Mouse (Mus musculus) forebrain, embryonic 11.5 days (tissue): Measurements from ENCODE around the gene Slc16a4. TPM values are rescaled to one million over a fixed set of nuclear protein-coding genes. Genes with fewer than 3 reads are reported as not detected.

Experiments used
- ATAC-seq: fragments of 200-750 bp; cut with Nextera tagmentation; replicated peaks from 2 replicates; pipeline ENCODE4 v1.8.0; 2017; ENCODE audit warnings: moderate TSS enrichment; ENCODE audit not compliant: low FRiP score
- DNase-seq: peaks from one replicate; pipeline ENCODE4 v3.0.0-alpha.2; 2017; ENCODE audit warnings: low spot score
- H3K27ac ChIP-seq: fragments of 300-500 bp; sonication (generic); 2 replicates; pipeline ENCODE4 v1.5.1; 2014; ENCODE audit warnings: low read depth, low read length
- H3K27me3 ChIP-seq: fragments of 300-500 bp; sonication (generic); 2 replicates; pipeline ENCODE4 v1.6.1; 2014; ENCODE audit warnings: mild to moderate bottlenecking, low read length, mixed read lengths; ENCODE audit not compliant: control insufficient read depth, insufficient read depth
- H3K36me3 ChIP-seq: fragments of 300-500 bp; sonication (generic); 2 replicates; pipeline ENCODE4 v1.6.1; 2014; ENCODE audit warnings: mild to moderate bottlenecking, low read length, moderate library complexity, mixed read lengths; ENCODE audit not compliant: control insufficient read depth, insufficient read depth
- H3K4me1 ChIP-seq: fragments of 300-500 bp; sonication (generic); replicated peaks from 2 replicates; pipeline ENCODE4 v1.6.1; 2014; ENCODE audit warnings: low read length, mixed read lengths; ENCODE audit not compliant: control insufficient read depth, insufficient read depth
- H3K4me2 ChIP-seq: fragments of 300-500 bp; sonication (generic); 2 replicates; pipeline ENCODE4 v1.6.1; 2014; ENCODE audit warnings: low read depth, mild to moderate bottlenecking, low read length, moderate library complexity, mixed read lengths; ENCODE audit not compliant: severe bottlenecking
- H3K4me3 ChIP-seq: fragments of 300-500 bp; sonication (generic); 2 replicates; pipeline ENCODE4 v1.5.1; 2014; ENCODE audit warnings: low read depth, low read length
- H3K9ac ChIP-seq: fragments of 300-500 bp; sonication (generic); 2 replicates; pipeline ENCODE4 v1.6.1; 2014; ENCODE audit warnings: low read length
- H3K9me3 ChIP-seq: fragments of 300-500 bp; sonication (generic); 2 replicates; pipeline ENCODE4 v1.6.1; 2016; ENCODE audit warnings: low read length, mixed read lengths; ENCODE audit not compliant: control insufficient read depth
- WGBS: fragments of 180-500 bp; shearing (Covaris S2); extraction: QIAGEN DNeasy Blood & Tissue Kit; methylation state at CpG from one replicate; pipeline ENCODE4 v1.1.7; 2014; 5-methylcytosine and 5-hydroxymethylcytosine counted together
- polyA plus RNA-seq: library from polyadenylated mRNA; unstranded; fragments of >200 nt; fragmentation: Nextera tagmentation; extraction: Ambion mirVana; gene quantifications from 2 replicates; pipeline ENCODE4 v1.2.1, GENCODE M21; 2014

Slc16a4 gene
- polyA plus RNA-seq, 1 experiment from 2014 or later, result 3.2 TPM

- H3K9me3 ChIP-seq, result no peaks in the 10 kb centered on the region
- no peak for ATAC-seq
- DNase-seq, result no peak
Observed at GRCm38 (mm10) chr3:107360341-107360740, 69.3 kb downstream of the Slc16a4 start.

More at GRCm38 (mm10) chr3:107360341-107360740, 69.3 kb downstream of the Slc16a4 start:
- 69% methylated on average over 4 of the region's 4 CpGs for WGBS
- H3K27ac ChIP-seq, result no peak overlapping the region
- H3K4me3 ChIP-seq, result no peak overlapping the region
- H3K4me1 ChIP-seq, result no peaks in the 10 kb centered on the region; the same call in 1 of the 2 replicates
- H3K4me2 ChIP-seq, result no peak overlapping the region
- no peak overlapping the region for H3K9ac ChIP-seq
- H3K36me3 ChIP-seq, result no peaks in the 10 kb centered on the region
- H3K27me3 ChIP-seq, result no peaks in the 10 kb centered on the region

Other genes with a start within 250 kb of the Slc16a4 start
- gene Kcna2, start 190.1 kb upstream of the Slc16a4 start, polyA plus RNA-seq, result 0.05 and 0.20 TPM in 2 replicates
- not detected in 2 replicates for gene Kcna10, start 108.2 kb upstream of the Slc16a4 start, polyA plus RNA-seq
- gene Cym, start 69.5 kb upstream of the Slc16a4 start, polyA plus RNA-seq, result not detected in 2 replicates
- gene A630076J17Rik, start 60.6 kb upstream of the Slc16a4 start, polyA plus RNA-seq, result not detected in 2 replicates
- gene Prok1, start 51.5 kb upstream of the Slc16a4 start, polyA plus RNA-seq, result 0.11 TPM in 1 of 2 replicates, not detected in the other
- gene Lamtor5, start 12.4 kb upstream of the Slc16a4 start, polyA plus RNA-seq, result 174 and 177 TPM in 2 replicates
- 19.4 and 22.6 TPM in 2 replicates for gene Rbm15, start 42.4 kb downstream of the Slc16a4 start, polyA plus RNA-seq
- 0.28 and 0.39 TPM in 2 replicates for gene Kcnc4, start 168.3 kb downstream of the Slc16a4 start, polyA plus RNA-seq
- 3.0 and 3.6 TPM in 2 replicates for gene Slc6a17, start 226.8 kb downstream of the Slc16a4 start, polyA plus RNA-seq